ENCODE assay signal across 10 mouse cellular contexts in genomic region chr16:38432498-38433425, GRCm38 (mm10). TPM values are rescaled to one million over a fixed set of nuclear protein-coding genes. Genes with fewer than 3 reads are reported as not detected.
A peak's percentile ranks its signal among the peaks of the same experiment; 100 is the strongest.
DNase-seq lines count a peak whose midpoint lies in the region; ATAC-seq and TF ChIP-seq lines count a peak whose summit lies in the region.
"Had no signal": no experiment of that assay in that cellular context is flagged by ENCODE, and none has a peak within 500 bp of the region (broad histone marks: within the 10 kb centered on the region; RNA-seq: fewer than 3 reads in every experiment).

TSS of gene Pla1a (minus strand) at chr16:38433145.

- no peaks in the 10 kb centered on the region for H3K27me3 ChIP-seq in kidney, embryonic 15.5 days
- no peaks in the 10 kb centered on the region for H3K27me3 ChIP-seq in heart, postnatal 0 days (ENCODE audit: control insufficient read depth, insufficient read depth, low read length)
- no peaks in the 10 kb centered on the region for H3K27me3 ChIP-seq in forebrain, embryonic 10.5 days (ENCODE audit: poor library complexity, severe bottlenecking)

- peak; percentile 39 for DNase-seq in kidney, adult 11 months
- peak; percentile 58 to 86 for DNase-seq in adrenal gland, adult (ENCODE audit: inconsistent age in 2 of 2, low spot score in 1 of 2)
- DNase-seq in heart, postnatal 0 days (ENCODE audit: low spot score): no peak
- DNase-seq in lung, postnatal 25 days (ENCODE audit: low spot score): peak; percentile 34
- no peak for DNase-seq in cerebellum, postnatal 14 days
- DNase-seq in forebrain, embryonic 10.5 days (ENCODE audit: extremely low spot score, low spot score): no peak
- DNase-seq in embryo, embryonic 10 days (ENCODE audit: low spot score): no peak
- DNase-seq: cerebellum, adult 11 months; thymus, postnatal 14 days had no signal

- no peak for ATAC-seq in kidney, embryonic 15.5 days (replicated peaks; ENCODE audit: low FRiP score)
- no peak for ATAC-seq in heart, postnatal 0 days (ENCODE audit: insufficient read depth, low read depth)

- H3K4me1 ChIP-seq in kidney, embryonic 15.5 days: 0 out of 2 replicates have a peak, but pooled peaks cover 7% of the 10 kb centered on the region
- H3K4me1 ChIP-seq in heart, postnatal 0 days (ENCODE audit: control insufficient read depth, insufficient read depth): peaks cover 13% of the 10 kb centered on the region
- peaks cover 9% of the 10 kb centered on the region for H3K4me1 ChIP-seq in forebrain, embryonic 10.5 days

- TF ChIP-seq EP300 in heart, postnatal 0 days (IDR thresholded peaks at IDR 0.05; ENCODE audit: low read depth): no peak

- H3K4me2 ChIP-seq in kidney, embryonic 15.5 days: no peak within 1 kb of the TSS
- H3K4me2 ChIP-seq in heart, postnatal 0 days (ENCODE audit: low read depth, low read length): no peak within 1 kb of the TSS

- no peak within 1 kb of the TSS for H3K9ac ChIP-seq in kidney, embryonic 15.5 days
- H3K9ac ChIP-seq in heart, postnatal 0 days (replicated peaks; ENCODE audit: low read depth, low read length): no peak within 1 kb of the TSS

- no peak within 1 kb of the TSS for H3K4me3 ChIP-seq in kidney, embryonic 15.5 days (replicated peaks)
- no peak within 1 kb of the TSS for H3K4me3 ChIP-seq in heart, postnatal 0 days (ENCODE audit: low read depth, low read length)
- H3K4me3 ChIP-seq in forebrain, embryonic 10.5 days: no peak within 1 kb of the TSS

- H3K27ac ChIP-seq in kidney, embryonic 15.5 days: no peak within 1 kb of the TSS
- peak within 1 kb of the TSS; percentile 36; the same call in 1 of the 2 replicates for H3K27ac ChIP-seq in heart, postnatal 0 days (ENCODE audit: low read depth)
- H3K27ac ChIP-seq in forebrain, embryonic 10.5 days: no peak within 1 kb of the TSS

- 69% methylated on average over 11 of the region's 11 CpGs for WGBS in kidney, embryonic 15.5 days
- WGBS in heart, postnatal 0 days: 67% methylated on average over 11 of the region's 11 CpGs
- 89% methylated on average over 11 of the region's 11 CpGs for WGBS in forebrain, embryonic 10.5 days

- H3K36me3 ChIP-seq in kidney, embryonic 15.5 days: no peaks in the 10 kb centered on the region
- H3K36me3 ChIP-seq in heart, postnatal 0 days (replicated peaks; ENCODE audit: control insufficient read depth, insufficient read depth, low read length): no peaks in the 10 kb centered on the region
- no peaks in the 10 kb centered on the region for H3K36me3 ChIP-seq in forebrain, embryonic 10.5 days (replicated peaks)

- no peaks in the 10 kb centered on the region for H3K9me3 ChIP-seq in kidney, embryonic 15.5 days (replicated peaks)
- no peaks in the 10 kb centered on the region for H3K9me3 ChIP-seq in heart, postnatal 0 days (replicated peaks; ENCODE audit: control insufficient read depth, low read length)
- H3K9me3 ChIP-seq in forebrain, embryonic 10.5 days: no peaks in the 10 kb centered on the region

- no peak for TF ChIP-seq CTCF in heart, postnatal 0 days (IDR thresholded peaks at IDR 0.05; ENCODE audit: low read depth)

RNA-seq across cellular contexts. Expression of gene Pla1a, which starts in this region (rescaled TPM):
- 3.9 and 4.2 TPM in 2 replicates for polyA plus RNA-seq in kidney, embryonic 15.5 days (2015; fragmentation: Nextera tagmentation; extraction: Ambion mirVana)
- 13.4 and 14.5 TPM in 2 replicates for total RNA-seq in heart, postnatal 0 days (2014; rRNA removed; ENCODE audit: low replicate concordance)
- polyA plus RNA-seq in heart, postnatal 0 days (2015; fragmentation: Nextera tagmentation; extraction: Ambion mirVana): 4.6 and 4.9 TPM in 2 replicates
- not detected in 2 replicates for polyA plus RNA-seq in forebrain, embryonic 10.5 days (2016; fragmentation: Nextera tagmentation; extraction: Ambion mirVana)

Comparison
In these comparisons a context has a peak if more than half of its experiments do, and no peak if none do; other contexts are left out.
1. DNase-seq: peak in kidney, adult 11 months (single experiment), adrenal gland, adult (2 of 2) and lung, postnatal 25 days (single experiment); none in heart, postnatal 0 days (single experiment), cerebellum, postnatal 14 days (0 of 2), forebrain, embryonic 10.5 days (single experiment) and embryo, embryonic 10 days (single experiment).